Mouse (Mus musculus): ENCODE measurements at regions not wholly inside any gene's neighbourhood (a gene's known extent, or its start where the extent isn't known, plus 50 kb on each side); places are given as distances from the start of the nearest gene placed in this dataset.

DNA sequence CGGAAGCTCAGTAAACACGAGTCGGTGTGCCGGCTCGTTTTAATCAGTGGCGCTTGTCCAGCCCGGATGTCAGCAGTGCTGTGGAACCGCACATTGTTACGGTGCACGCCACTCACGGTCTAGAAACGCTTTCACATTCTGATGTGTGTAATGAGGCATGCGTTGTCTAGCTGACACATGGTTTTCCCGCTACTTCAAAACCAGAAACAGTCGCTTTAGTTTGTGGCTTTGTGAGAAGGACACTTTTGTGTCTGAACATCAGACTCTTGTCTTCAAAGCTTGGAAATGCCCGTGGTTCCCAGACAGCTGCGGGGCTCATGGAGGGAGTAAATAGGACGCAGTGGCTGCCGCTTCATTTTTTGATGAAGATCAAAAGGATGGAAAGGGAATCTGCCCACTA is 77.0 kb upstream of the Lgr5 start:
- peak overlapping the region; percentile 40; the same call in 1 of the 2 replicates for H3K9ac ChIP-seq (replicated peaks)
- 38% methylated on average over 19 of the region's 19 CpGs for WGBS
- H3K4me2 ChIP-seq: peak overlapping the region; percentile 53
- no peak overlapping the region for H3K27ac ChIP-seq (replicated peaks)
- no peaks in the 10 kb centered on the region for H3K4me1 ChIP-seq
- no peak for ATAC-seq (ENCODE audit: low FRiP score)
- H3K27me3 ChIP-seq (replicated peaks): no peaks in the 10 kb centered on the region
- H3K9me3 ChIP-seq (replicated peaks): no peaks in the 10 kb centered on the region
- peak overlapping the region; percentile 31 for H3K4me3 ChIP-seq (replicated peaks)
- H3K36me3 ChIP-seq: no peaks in the 10 kb centered on the region

DNA sequence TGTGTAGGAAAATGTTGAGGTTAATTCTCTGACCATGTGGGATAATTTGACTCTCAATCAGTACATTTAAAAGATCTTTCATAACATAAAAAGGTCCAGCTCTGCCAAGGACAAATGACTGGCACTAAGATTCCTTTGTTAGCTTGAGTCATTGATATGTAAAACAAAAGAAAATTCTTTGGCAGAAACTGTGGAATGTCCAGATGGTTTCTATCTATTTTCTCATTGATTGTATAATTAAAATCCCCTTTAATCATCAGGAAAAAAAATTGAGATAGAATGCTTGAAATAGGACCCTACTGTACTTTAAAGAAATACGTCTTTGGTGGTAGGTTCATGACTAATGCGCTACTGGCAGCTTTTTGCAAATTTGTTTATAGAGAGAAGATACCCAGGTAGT is 89.1 kb upstream of the Lgr5 start:
- no peak for ATAC-seq (ENCODE audit: low FRiP score)
- 92% methylated on average over 2 of the region's 2 CpGs for WGBS

DNA sequence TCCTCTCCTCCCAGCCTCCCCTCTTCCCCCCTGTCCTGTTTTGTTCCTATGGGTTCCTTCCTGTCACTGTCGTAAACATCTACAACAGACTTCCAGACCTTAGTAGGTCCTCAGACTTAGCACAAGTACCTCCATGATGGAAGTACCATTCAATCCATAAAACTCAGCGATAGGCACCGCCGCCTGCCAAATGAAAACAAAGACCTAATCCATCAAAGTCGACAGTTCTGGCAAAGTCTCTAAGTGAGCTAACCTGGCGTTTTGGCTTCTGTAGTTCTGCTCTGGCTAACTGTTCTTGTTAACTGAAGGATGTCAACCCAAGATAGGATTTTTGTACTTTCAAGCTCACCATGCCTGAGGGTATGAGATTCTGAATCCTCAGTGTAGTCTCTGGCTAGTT is 93.5 kb upstream of the Lgr5 start:
- no peak for ATAC-seq (ENCODE audit: low FRiP score)

More for the DNA sequence above, 89.1 kb upstream of the Lgr5 start:
- Histone ChIP-seq H3K4me3 (replicated peaks) (no peak overlapping the region), H3K4me2 (no peak overlapping the region), H3K27ac (replicated peaks) (no peak overlapping the region), H3K9me3 (replicated peaks) (no peaks in the 10 kb centered on the region), H3K36me3 (no peaks in the 10 kb centered on the region), H3K4me1 (no peaks in the 10 kb centered on the region), H3K9ac (replicated peaks) (no peak overlapping the region), H3K27me3 (replicated peaks) (no peaks in the 10 kb centered on the region)

DNA sequence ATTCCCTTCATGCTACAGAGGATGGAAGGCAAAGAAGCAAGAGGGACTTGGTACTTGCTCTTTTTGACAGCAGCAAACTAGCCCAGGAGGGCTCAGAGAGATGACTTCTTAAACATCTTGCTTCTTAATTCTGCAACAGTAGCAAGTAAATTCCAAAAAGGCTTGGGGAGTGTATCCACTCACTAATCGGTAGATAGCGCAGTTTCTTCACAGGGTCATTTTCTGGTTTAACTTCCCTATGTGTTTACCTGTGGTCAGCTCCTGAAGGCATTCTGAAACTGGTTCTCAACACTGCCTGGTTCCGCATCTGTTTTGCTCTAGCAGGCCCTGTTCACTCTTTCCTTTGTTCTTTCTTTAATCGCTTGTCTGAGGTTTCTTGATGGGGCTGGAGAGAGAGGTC is 104.4 kb upstream of the Lgr5 start:
- Histone ChIP-seq H3K9me3 (replicated peaks) (no peaks in the 10 kb centered on the region), H3K36me3 (no peaks in the 10 kb centered on the region), H3K4me2 (no peak overlapping the region), H3K9ac (replicated peaks) (no peak overlapping the region), H3K27ac (replicated peaks) (no peak overlapping the region), H3K4me1 (no peaks in the 10 kb centered on the region), H3K4me3 (replicated peaks) (no peak overlapping the region), H3K27me3 (replicated peaks) (no peaks in the 10 kb centered on the region)
- WGBS: 94% methylated on average over 4 of the region's 4 CpGs
- ATAC-seq (ENCODE audit: low FRiP score): no peak

More for the DNA sequence above, 93.5 kb upstream of the Lgr5 start:
- Histone ChIP-seq H3K27me3 (replicated peaks) (no peaks in the 10 kb centered on the region), H3K27ac (replicated peaks) (no peak overlapping the region), H3K36me3 (no peaks in the 10 kb centered on the region), H3K4me1 (no peaks in the 10 kb centered on the region), H3K4me3 (replicated peaks) (no peak overlapping the region), H3K9ac (replicated peaks) (no peak overlapping the region), H3K4me2 (no peak overlapping the region), H3K9me3 (replicated peaks) (no peaks in the 10 kb centered on the region)
- WGBS: 68% methylated on average over 6 of the region's 6 CpGs

GRCm38 (mm10) chr10:115693986-115694833 is 106.6 kb upstream of the Lgr5 start:
- H3K36me3 ChIP-seq: no peaks in the 10 kb centered on the region
- H3K4me2 ChIP-seq: no peak overlapping the region
- no peaks in the 10 kb centered on the region for H3K27me3 ChIP-seq (replicated peaks)
- WGBS: 58% methylated on average over 22 of the region's 22 CpGs
- ATAC-seq (ENCODE audit: low FRiP score): no peak
- H3K27ac ChIP-seq (replicated peaks): no peak overlapping the region
- H3K9ac ChIP-seq (replicated peaks): no peak overlapping the region
- H3K9me3 ChIP-seq (replicated peaks): no peaks in the 10 kb centered on the region
- H3K4me1 ChIP-seq: no peaks in the 10 kb centered on the region
- no peak overlapping the region for H3K4me3 ChIP-seq (replicated peaks)

GRCm38 (mm10) chr10:115702358-115702757 is 114.3 kb upstream of the Tspan8 start:
- Histone ChIP-seq H3K27me3 (replicated peaks) (no peaks in the 10 kb centered on the region), H3K4me3 (replicated peaks) (no peak overlapping the region), H3K4me1 (no peaks in the 10 kb centered on the region), H3K27ac (replicated peaks) (no peak overlapping the region), H3K9ac (replicated peaks) (no peak overlapping the region), H3K9me3 (replicated peaks) (no peaks in the 10 kb centered on the region), H3K36me3 (no peaks in the 10 kb centered on the region), H3K4me2 (no peak overlapping the region)
- WGBS: 84% methylated on average over 3 of the region's 3 CpGs
- no peak for ATAC-seq (ENCODE audit: low FRiP score)

- Histone ChIP-seq H3K27ac (replicated peaks) (no peak overlapping the region), H3K4me2 (peak overlapping the region; percentile 17; the same call in 1 of the 2 replicates), H3K4me3 (replicated peaks) (no peak overlapping the region), H3K9ac (replicated peaks) (no peak overlapping the region), H3K36me3 (no peaks in the 10 kb centered on the region), H3K9me3 (replicated peaks) (no peaks in the 10 kb centered on the region), H3K4me1 (no peaks in the 10 kb centered on the region), H3K27me3 (replicated peaks) (no peaks in the 10 kb centered on the region)
- no peak for ATAC-seq (ENCODE audit: low FRiP score)
- WGBS: 70% methylated on average over 14 of the region's 14 CpGs
These were observed 108.0 kb upstream of the Tspan8 start for GRCm38 (mm10) chr10:115708623-115709022.

GRCm38 (mm10) chr10:115713896-115714295 is 102.7 kb upstream of the Tspan8 start:
- Histone ChIP-seq H3K4me1 (no peaks in the 10 kb centered on the region), H3K9ac (replicated peaks) (no peak overlapping the region), H3K4me2 (no peak overlapping the region), H3K27me3 (replicated peaks) (no peaks in the 10 kb centered on the region), H3K9me3 (replicated peaks) (no peaks in the 10 kb centered on the region), H3K27ac (replicated peaks) (no peak overlapping the region), H3K4me3 (replicated peaks) (no peak overlapping the region), H3K36me3 (no peaks in the 10 kb centered on the region)
- ATAC-seq (ENCODE audit: low FRiP score): no peak
- 65% methylated on average over 6 of the region's 6 CpGs for WGBS

- H3K4me3 ChIP-seq (replicated peaks): no peak overlapping the region
- no peak overlapping the region for H3K27ac ChIP-seq (replicated peaks)
- no peak overlapping the region for H3K4me2 ChIP-seq
- H3K36me3 ChIP-seq: no peaks in the 10 kb centered on the region
- H3K27me3 ChIP-seq (replicated peaks): no peaks in the 10 kb centered on the region
- H3K4me1 ChIP-seq: no peaks in the 10 kb centered on the region
- 52% methylated on average over 9 of the region's 9 CpGs for WGBS
- no peaks in the 10 kb centered on the region for H3K9me3 ChIP-seq (replicated peaks)
- ATAC-seq (ENCODE audit: low FRiP score): no peak
- no peak overlapping the region for H3K9ac ChIP-seq (replicated peaks)
These were observed 100.5 kb upstream of the Tspan8 start for GRCm38 (mm10) chr10:115716178-115716577.

GRCm38 (mm10) chr10:115717064-115717463 is 99.6 kb upstream of the Tspan8 start:
- H3K4me3 ChIP-seq (replicated peaks): no peak overlapping the region
- H3K9me3 ChIP-seq (replicated peaks): no peaks in the 10 kb centered on the region
- H3K36me3 ChIP-seq: no peaks in the 10 kb centered on the region
- H3K4me2 ChIP-seq: no peak overlapping the region
- H3K4me1 ChIP-seq: no peaks in the 10 kb centered on the region
- ATAC-seq (ENCODE audit: low FRiP score): no peak
- no peak overlapping the region for H3K9ac ChIP-seq (replicated peaks)
- 93% methylated on average over 8 of the region's 8 CpGs for WGBS
- H3K27me3 ChIP-seq (replicated peaks): no peaks in the 10 kb centered on the region
- H3K27ac ChIP-seq (replicated peaks): no peak overlapping the region

GRCm38 (mm10) chr10:115722589-115722988 is 94.0 kb upstream of the Tspan8 start:
- H3K4me1 ChIP-seq: no peaks in the 10 kb centered on the region
- no peaks in the 10 kb centered on the region for H3K27me3 ChIP-seq (replicated peaks)
- no peak overlapping the region for H3K4me2 ChIP-seq

DNA sequence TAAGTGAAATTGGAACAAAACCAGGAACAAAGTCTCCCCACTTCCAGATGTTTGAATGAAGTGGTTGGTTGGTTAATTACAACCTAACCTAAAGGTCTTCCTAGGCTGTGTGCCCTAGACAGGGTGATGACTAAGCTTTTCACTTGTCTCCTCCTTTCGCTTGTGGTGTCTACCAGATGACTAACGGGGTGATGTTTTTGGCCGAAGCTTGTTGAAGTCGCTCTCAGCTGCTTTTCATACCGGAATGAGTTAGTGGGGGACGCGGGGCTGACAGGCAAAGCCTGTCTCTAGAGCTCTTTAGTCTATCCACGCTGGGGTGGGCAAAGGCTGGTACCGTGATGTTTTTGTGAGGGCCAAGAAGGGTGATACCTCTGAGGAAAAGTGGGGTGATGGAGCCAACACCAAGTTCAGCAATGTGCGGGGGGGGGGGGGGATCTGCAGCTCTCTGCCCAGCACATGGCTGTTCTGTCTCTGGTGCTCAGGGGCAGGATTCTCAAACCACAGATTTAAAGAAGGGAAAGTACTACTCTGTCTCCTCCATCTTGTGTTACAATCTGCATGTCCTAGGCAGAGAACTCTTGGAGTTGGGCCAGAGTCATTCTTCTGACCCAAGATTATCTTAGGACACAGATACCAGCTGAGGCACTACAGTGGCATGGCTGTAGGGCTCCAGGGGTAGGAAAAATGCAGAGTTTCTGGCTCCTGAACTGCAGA is 73.8 kb upstream of the Tspan8 start:
- Histone ChIP-seq H3K4me2 (no peak overlapping the region), H3K36me3 (no peaks in the 10 kb centered on the region), H3K27me3 (replicated peaks) (no peaks in the 10 kb centered on the region), H3K27ac (replicated peaks) (no peak overlapping the region), H3K4me3 (replicated peaks) (no peak overlapping the region), H3K4me1 (no peaks in the 10 kb centered on the region), H3K9me3 (replicated peaks) (no peaks in the 10 kb centered on the region), H3K9ac (replicated peaks) (no peak overlapping the region)
- ATAC-seq (ENCODE audit: low FRiP score): no peak
- 95% methylated on average over 10 of the region's 10 CpGs for WGBS

More at GRCm38 (mm10) chr10:115722589-115722988, 94.0 kb upstream of the Tspan8 start:
- H3K27ac ChIP-seq (replicated peaks): no peak overlapping the region
- no peaks in the 10 kb centered on the region for H3K36me3 ChIP-seq
- no peaks in the 10 kb centered on the region for H3K9me3 ChIP-seq (replicated peaks)
- WGBS: 96% methylated on average over 3 of the region's 3 CpGs
- no peak overlapping the region for H3K9ac ChIP-seq (replicated peaks)
- H3K4me3 ChIP-seq (replicated peaks): no peak overlapping the region
- ATAC-seq (ENCODE audit: low FRiP score): no peak

All from neural tube, embryonic 15.5 days (tissue).